Comparison of ENCODE assay signal across 8 mouse cellular contexts in the genomic region with DNA sequence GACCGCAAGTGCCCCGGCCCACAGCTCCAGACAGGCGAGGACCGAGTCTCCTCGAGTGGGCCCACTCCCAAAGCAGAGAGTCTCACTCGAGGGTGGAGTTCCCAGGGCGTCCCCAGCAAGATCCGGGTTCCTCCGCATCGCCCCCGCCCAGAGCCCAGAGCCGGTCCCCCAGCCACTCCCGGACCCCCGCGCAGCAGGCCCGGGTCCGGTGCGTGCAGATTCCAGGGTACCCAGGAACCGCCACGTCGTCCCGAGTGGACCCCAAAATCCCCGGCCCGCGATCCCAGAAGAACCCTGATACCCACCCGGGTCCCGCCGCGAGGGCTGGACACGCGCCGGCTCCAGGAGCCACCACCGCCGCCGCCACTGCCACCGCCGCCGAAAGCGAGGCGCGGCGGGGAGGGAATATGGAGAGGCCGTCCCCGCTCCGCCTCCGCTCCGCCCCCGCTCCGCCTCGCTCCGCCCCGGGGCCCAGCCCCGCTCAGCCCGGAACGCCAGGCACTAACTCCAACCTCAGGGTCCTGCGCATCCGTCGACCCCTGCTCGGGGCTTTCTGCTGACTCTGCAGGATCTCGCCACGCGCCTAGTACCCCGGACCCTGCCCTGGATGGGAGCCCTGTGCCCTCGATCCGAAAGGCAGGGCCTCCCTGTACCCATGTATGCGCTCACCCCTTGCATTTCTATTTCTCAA. TPM values are rescaled to one million over a fixed set of nuclear protein-coding genes. Genes with fewer than 3 reads are reported as not detected.
DNase-seq lines count a peak whose midpoint lies in the region; ATAC-seq and TF ChIP-seq lines count a peak whose summit lies in the region.

A gene (minus strand): TSS at position 409 of the 691 bp plus-strand sequence.
A gene (plus strand): TSS at position 482 of the 691 bp plus-strand sequence.

- H3K27ac ChIP-seq in embryonic facial prominence, embryonic 15.5 days (replicated peaks) = peak within 1 kb of the TSS; percentile 63; the same call in 1 of the 2 replicates
- peak within 1 kb of the TSS; percentile 23; the same call in 1 of the 2 replicates for H3K27ac ChIP-seq in lung, embryonic 16.5 days (ENCODE audit: low read length)

- peaks cover 81% of the 10 kb centered on the region for H3K27me3 ChIP-seq in E14TG2a.4 (ENCODE audit: insufficient read depth, low read length)
- H3K27me3 ChIP-seq in embryonic facial prominence, embryonic 15.5 days = no peaks in the 10 kb centered on the region
- H3K27me3 ChIP-seq in lung, embryonic 16.5 days (ENCODE audit: control insufficient read depth, insufficient read depth, low read depth, low read length) = no peaks in the 10 kb centered on the region

- peak within 1 kb of the TSS; percentile 90 for H3K4me3 ChIP-seq in E14TG2a.4 (replicated peaks; ENCODE audit: low read length)
- peak within 1 kb of the TSS; percentile 77 for H3K4me3 ChIP-seq in embryonic facial prominence, embryonic 15.5 days (replicated peaks)
- H3K4me3 ChIP-seq in lung, embryonic 16.5 days (ENCODE audit: low read length) = peak within 1 kb of the TSS; percentile 72

- under 1% methylated on average over 65 of the region's 66 CpGs for WGBS in embryonic facial prominence, embryonic 15.5 days
- 2% methylated on average over 40 of the region's 66 CpGs for WGBS in lung, embryonic 16.5 days

- no peak for TF ChIP-seq CTCF in E14TG2a.4 (conservative IDR thresholded peaks at IDR 0.05; ENCODE audit: low read length)

- peaks cover 39% of the 10 kb centered on the region for H3K4me1 ChIP-seq in E14TG2a.4 (replicated peaks; ENCODE audit: low read depth, low read length)
- H3K4me1 ChIP-seq in embryonic facial prominence, embryonic 15.5 days = peaks cover 45% of the 10 kb centered on the region
- peaks cover 40% of the 10 kb centered on the region for H3K4me1 ChIP-seq in lung, embryonic 16.5 days (replicated peaks; ENCODE audit: control insufficient read depth, insufficient read depth, low read length)

- intact Hi-C loops in heart, postnatal 10 days (cut with DNase I) = no loop called here

- peak within 1 kb of the TSS; percentile 71 for H3K9ac ChIP-seq in embryonic facial prominence, embryonic 15.5 days
- H3K9ac ChIP-seq in lung, embryonic 16.5 days (ENCODE audit: low read length) = peak within 1 kb of the TSS; percentile 91

- no peaks in the 10 kb centered on the region for H3K36me3 ChIP-seq in E14TG2a.4 (ENCODE audit: insufficient read depth, low read length)
- no peaks in the 10 kb centered on the region for H3K36me3 ChIP-seq in embryonic facial prominence, embryonic 15.5 days
- no peaks in the 10 kb centered on the region for H3K36me3 ChIP-seq in lung, embryonic 16.5 days (ENCODE audit: control insufficient read depth, insufficient read depth, low read length)

- DNase-seq in adrenal gland, postnatal 36 days = peak; percentile 82 to 89
- DNase-seq in heart, postnatal 10 days = peak; percentile 78 to 79
- peak; percentile 72 to 79 for DNase-seq in kidney, postnatal 25 days
- DNase-seq in urinary bladder, postnatal 25 days (ENCODE audit: low spot score) = peak; percentile 76

- H3K4me2 ChIP-seq in embryonic facial prominence, embryonic 15.5 days (replicated peaks) = peak within 1 kb of the TSS; percentile 99
- H3K4me2 ChIP-seq in lung, embryonic 16.5 days (ENCODE audit: low read depth, low read length) = peak within 1 kb of the TSS; percentile 98

- peak; percentile 89 for ATAC-seq in embryonic facial prominence, embryonic 15.5 days (ENCODE audit: insufficient number of reproducible peaks, low FRiP score, low TSS enrichment, low read depth)
- ATAC-seq in lung, embryonic 16.5 days (ENCODE audit: low read depth) = peak; percentile 91
- peak; percentile 14; the same call in 1 of the 2 replicates for ATAC-seq in neutrophil, adult 5-6 weeks (ENCODE audit: extremely low read depth, insufficient number of reproducible peaks, low FRiP score, poor library complexity, severe bottlenecking)

- no peaks in the 10 kb centered on the region for H3K9me3 ChIP-seq in E14TG2a.4 (ENCODE audit: low read length)
- H3K9me3 ChIP-seq in embryonic facial prominence, embryonic 15.5 days (replicated peaks) = no peaks in the 10 kb centered on the region
- H3K9me3 ChIP-seq in lung, embryonic 16.5 days (ENCODE audit: control insufficient read depth, low read length) = no peaks in the 10 kb centered on the region

RNA-seq across cellular contexts. Expression of the first gene that starts in this region (rescaled TPM):
- total RNA-seq in adrenal gland, postnatal 36 days (2021) = 10 to 100 TPM; 14.3 to 15.9 TPM
- polyA plus RNA-seq in embryonic facial prominence, embryonic 15.5 days (2015; fragmentation: Nextera tagmentation; extraction: Ambion mirVana) = 15.3 and 16.0 TPM in 2 replicates
- 10 to 100 TPM; 66.3 to 67.2 TPM for total RNA-seq in heart, postnatal 10 days (2021)
- polyA plus RNA-seq in lung, embryonic 16.5 days (2015; fragmentation: Nextera tagmentation; extraction: Ambion mirVana) = 19.4 and 20.0 TPM in 2 replicates
- 0.12 and 0.23 TPM in 2 replicates for total RNA-seq in neutrophil, adult 5-6 weeks (2017)

RNA-seq across cellular contexts. Expression of the second gene that starts in this region (rescaled TPM):
- under 1 TPM; 0.40 to 0.66 TPM for total RNA-seq in adrenal gland, postnatal 36 days (2021)
- polyA plus RNA-seq in embryonic facial prominence, embryonic 15.5 days (2015; fragmentation: Nextera tagmentation; extraction: Ambion mirVana) = 10.3 and 13.0 TPM in 2 replicates
- under 1 TPM in 1 of 2 experiments, not detected in 1; 0.22 TPM for total RNA-seq in heart, postnatal 10 days (2021)
- 6.3 and 9.2 TPM in 2 replicates for polyA plus RNA-seq in lung, embryonic 16.5 days (2015; fragmentation: Nextera tagmentation; extraction: Ambion mirVana)
- not detected in 2 replicates for total RNA-seq in neutrophil, adult 5-6 weeks (2017)

Comparison
In these comparisons a context has a peak if more than half of its experiments do, and no peak if none do; other contexts are left out.
1. Peak in every context shown above with its lines: DNase-seq, ATAC-seq, H3K4me3 ChIP-seq and H3K27ac ChIP-seq.
2. RNA of the first gene that starts in this region (total RNA-seq): 66.3 to 67.2 TPM in heart, postnatal 10 days and 14.3 to 15.9 TPM in adrenal gland, postnatal 36 days; 0.12 to 0.23 TPM in neutrophil, adult 5-6 weeks; every median in the first group is over 10 times any median in the second.
3. Peak in ATAC-seq in neutrophil, adult 5-6 weeks; RNA of the genes that start here not detected or under 1 TPM.
4. ATAC-seq: peak in every context shown above with its lines; median percentile 91 in lung, embryonic 16.5 days; 89 in embryonic facial prominence, embryonic 15.5 days; 14 in neutrophil, adult 5-6 weeks.